Mouse (Mus musculus): ENCODE results near the gene Lmnb2. TPM values are rescaled to one million over a fixed set of nuclear protein-coding genes. Genes with fewer than 3 reads are reported as not detected.

Gene Lmnb2
- polyA plus RNA-seq, 1 experiment from 2014 or later: 12.1 TPM

DNA sequence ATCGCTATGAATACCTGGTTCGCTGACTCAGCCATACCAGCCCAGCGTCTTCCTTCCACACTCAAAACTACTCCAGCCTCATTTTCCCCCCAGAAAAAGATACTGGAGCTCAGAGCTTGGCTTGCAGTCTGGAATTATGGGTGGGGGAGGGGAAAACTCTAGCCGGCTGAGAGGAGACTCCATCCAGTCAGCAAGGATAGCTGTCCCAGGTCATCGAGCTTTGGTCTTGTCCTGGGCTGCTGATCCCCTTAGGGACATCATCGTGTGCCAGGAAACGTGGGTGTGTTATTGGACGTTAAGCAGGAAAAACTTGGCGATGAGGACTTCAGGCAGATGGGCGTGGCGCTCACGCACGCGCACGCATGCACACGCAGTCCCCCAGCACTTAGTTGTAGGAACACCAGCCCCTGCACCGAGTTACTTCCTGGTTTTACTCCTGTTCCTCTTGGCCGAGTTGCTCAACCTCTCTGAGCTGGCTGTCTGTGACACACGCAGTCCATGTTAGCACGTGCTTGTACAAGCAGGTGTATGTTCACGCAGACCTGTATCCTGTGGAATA, 15.5 kb upstream of the Lmnb2 start:
- Histone ChIP-seq H3K27me3 (replicated peaks; ENCODE audit: control insufficient read depth, insufficient read depth, low read length) (peaks cover 49% of the 10 kb centered on the region), H3K36me3 (ENCODE audit: control insufficient read depth, insufficient read depth, low read length) (no peaks in the 10 kb centered on the region), H3K4me3 (ENCODE audit: low read depth, low read length) (peak overlapping the region; percentile 13; the same call in 1 of the 2 replicates), H3K9me3 (replicated peaks; ENCODE audit: control insufficient read depth, low read length) (no peaks in the 10 kb centered on the region), H3K9ac (ENCODE audit: low read length) (no peak overlapping the region), H3K4me1 (ENCODE audit: control insufficient read depth, insufficient read depth, low read length) (peaks cover 58% of the 10 kb centered on the region), H3K4me2 (ENCODE audit: low read length) (peak overlapping the region; percentile 43), H3K27ac (ENCODE audit: low read depth, low read length) (no peak overlapping the region)
- 4% methylated on average over 21 of the region's 21 CpGs for WGBS
- DNase-seq (ENCODE audit: low spot score) (peak; percentile 34), ATAC-seq (no peak)

GRCm38 (mm10) chr10:80932700-80933420, 14.8 kb upstream of the Lmnb2 start:
- Histone ChIP-seq H3K9me3 (replicated peaks; ENCODE audit: control insufficient read depth, low read length) (no peaks in the 10 kb centered on the region), H3K4me2 (ENCODE audit: low read length) (peak overlapping the region; percentile 84), H3K4me1 (ENCODE audit: control insufficient read depth, insufficient read depth, low read length) (peaks cover 56% of the 10 kb centered on the region), H3K27me3 (replicated peaks; ENCODE audit: control insufficient read depth, insufficient read depth, low read length) (peaks cover 49% of the 10 kb centered on the region), H3K9ac (ENCODE audit: low read length) (peak overlapping the region; percentile 49), H3K4me3 (ENCODE audit: low read depth, low read length) (peak overlapping the region; percentile 10; the same call in 1 of the 2 replicates), H3K36me3 (ENCODE audit: control insufficient read depth, insufficient read depth, low read length) (no peaks in the 10 kb centered on the region), H3K27ac (ENCODE audit: low read depth, low read length) (no peak overlapping the region)
- DNase-seq (ENCODE audit: low spot score) (no peak), ATAC-seq (no peak)
- 3% methylated on average over 17 of the region's 17 CpGs for WGBS

DNA sequence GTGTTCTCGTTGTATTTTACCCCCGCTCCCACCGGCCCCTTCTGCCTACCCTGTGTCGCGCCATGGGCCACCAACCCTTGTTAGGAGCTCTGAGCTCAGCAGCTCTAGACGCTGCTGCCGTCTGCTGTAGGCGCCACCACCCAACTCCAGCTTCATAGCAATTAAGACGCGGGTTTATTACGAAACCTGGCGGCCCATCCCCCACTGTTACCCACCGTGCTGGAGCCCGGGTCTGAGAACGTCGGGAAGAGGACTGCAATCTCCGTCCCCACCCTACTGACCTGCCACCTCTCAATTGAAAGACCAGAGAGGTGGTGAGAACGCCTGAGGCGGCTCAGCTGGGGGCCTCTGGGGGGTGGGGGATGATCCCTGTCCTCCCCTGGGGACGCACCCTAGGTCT, 14.2 kb upstream of the Lmnb2 start:
- Histone ChIP-seq H3K27me3 (replicated peaks; ENCODE audit: control insufficient read depth, insufficient read depth, low read length) (peaks cover 49% of the 10 kb centered on the region), H3K27ac (ENCODE audit: low read depth, low read length) (no peak overlapping the region), H3K4me1 (ENCODE audit: control insufficient read depth, insufficient read depth, low read length) (peaks cover 54% of the 10 kb centered on the region), H3K9me3 (replicated peaks; ENCODE audit: control insufficient read depth, low read length) (no peaks in the 10 kb centered on the region), H3K9ac (ENCODE audit: low read length) (peak overlapping the region; percentile 49), H3K4me3 (ENCODE audit: low read depth, low read length) (peak overlapping the region; percentile 10; the same call in 1 of the 2 replicates), H3K36me3 (ENCODE audit: control insufficient read depth, insufficient read depth, low read length) (no peaks in the 10 kb centered on the region), H3K4me2 (ENCODE audit: low read length) (peak overlapping the region; percentile 84)
- no peak for ATAC-seq
- DNase-seq (ENCODE audit: low spot score): peak; percentile 66
- WGBS: under 1% methylated on average over 20 of the region's 20 CpGs

DNA sequence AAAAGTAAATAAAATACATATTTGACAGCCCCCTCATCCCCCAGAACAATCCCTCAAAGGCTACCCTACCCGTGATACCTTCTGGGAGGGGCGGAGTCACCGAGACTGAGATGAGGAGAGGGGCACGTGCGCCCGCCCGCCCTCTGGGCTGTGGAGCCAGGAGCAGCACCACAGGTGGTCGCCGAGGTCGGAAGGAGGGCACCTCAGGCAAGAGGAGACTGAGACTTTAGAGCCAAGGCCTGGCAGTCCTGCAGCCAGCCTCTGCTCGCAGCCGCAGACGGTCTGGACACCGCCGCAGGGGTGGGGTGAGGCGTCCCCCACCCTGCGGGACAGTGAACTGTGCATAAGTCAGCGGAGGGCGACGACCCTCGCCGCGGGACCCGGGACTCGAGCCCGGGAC, 13.7 kb upstream of the Lmnb2 start:
- WGBS: 1% methylated on average over 26 of the region's 26 CpGs
- Histone ChIP-seq H3K27me3 (replicated peaks; ENCODE audit: control insufficient read depth, insufficient read depth, low read length) (peaks cover 49% of the 10 kb centered on the region), H3K9ac (ENCODE audit: low read length) (0 out of 2 replicates have a peak overlapping the region, but pooled peaks have one; percentile 1), H3K4me3 (ENCODE audit: low read depth, low read length) (0 out of 2 replicates have a peak overlapping the region, but pooled peaks have one; percentile 10), H3K4me2 (ENCODE audit: low read length) (peak overlapping the region; percentile 84), H3K4me1 (ENCODE audit: control insufficient read depth, insufficient read depth, low read length) (peaks cover 52% of the 10 kb centered on the region), H3K27ac (ENCODE audit: low read depth, low read length) (no peak overlapping the region), H3K36me3 (ENCODE audit: control insufficient read depth, insufficient read depth, low read length) (no peaks in the 10 kb centered on the region), H3K9me3 (replicated peaks; ENCODE audit: control insufficient read depth, low read length) (no peaks in the 10 kb centered on the region)
- no peak for ATAC-seq
- no peak for DNase-seq (ENCODE audit: low spot score)

GRCm38 (mm10) chr10:80931153-80931671, 13.2 kb upstream of the Lmnb2 start:
- Histone ChIP-seq H3K9me3 (replicated peaks; ENCODE audit: control insufficient read depth, low read length) (no peaks in the 10 kb centered on the region), H3K27me3 (replicated peaks; ENCODE audit: control insufficient read depth, insufficient read depth, low read length) (peaks cover 46% of the 10 kb centered on the region), H3K36me3 (ENCODE audit: control insufficient read depth, insufficient read depth, low read length) (no peaks in the 10 kb centered on the region), H3K9ac (ENCODE audit: low read length) (peak overlapping the region; percentile 64; the same call in 1 of the 2 replicates), H3K4me2 (ENCODE audit: low read length) (peak overlapping the region; percentile 84), H3K4me3 (ENCODE audit: low read depth, low read length) (peak overlapping the region; percentile 37), H3K27ac (ENCODE audit: low read depth, low read length) (no peak overlapping the region), H3K4me1 (ENCODE audit: control insufficient read depth, insufficient read depth, low read length) (peaks cover 47% of the 10 kb centered on the region)
- ATAC-seq (no peak), DNase-seq (ENCODE audit: low spot score) (no peak)
- WGBS: 2% methylated on average over 13 of the region's 14 CpGs

DNA sequence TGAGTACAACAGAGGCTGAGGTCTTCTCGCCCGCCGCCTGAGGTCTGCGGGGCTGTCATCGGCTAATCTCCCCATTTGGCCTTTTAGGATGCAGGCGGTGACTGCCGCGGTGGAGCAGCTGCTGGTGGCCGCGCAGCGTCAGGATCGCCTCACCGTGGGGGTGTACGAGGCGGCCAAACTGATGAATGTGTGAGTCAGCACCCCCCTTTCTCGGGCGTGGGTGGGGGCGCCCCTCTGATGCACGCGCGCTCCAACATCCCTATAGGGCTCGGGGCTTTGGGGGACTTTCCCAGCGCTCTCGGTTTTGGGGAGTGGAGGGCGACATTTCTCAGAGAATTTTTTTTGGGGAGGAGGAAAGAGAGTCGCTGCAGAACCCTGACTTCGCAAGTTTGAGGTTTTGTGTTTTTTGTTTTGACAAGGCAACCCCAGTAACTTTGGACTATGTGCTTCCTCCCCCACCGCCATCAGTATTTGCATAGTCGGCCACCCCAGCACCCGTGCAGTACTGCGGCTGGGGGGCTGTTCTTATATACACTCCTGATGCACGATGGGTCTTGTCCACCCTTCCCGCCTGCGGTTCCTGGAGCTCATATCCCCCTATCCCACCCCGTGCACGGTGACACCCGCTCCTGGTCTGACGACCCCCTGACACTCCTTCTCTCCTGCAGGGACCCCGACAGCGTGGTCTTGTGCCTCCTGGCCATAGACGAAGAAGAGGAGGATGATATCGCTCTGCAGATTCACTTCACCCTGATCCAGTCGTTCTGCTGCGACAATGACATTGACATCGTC, 12.5 kb upstream of the Lmnb2 start:
- peaks cover 41% of the 10 kb centered on the region for H3K4me1 ChIP-seq (ENCODE audit: control insufficient read depth, insufficient read depth, low read length)
- peak overlapping the region; percentile 37 for H3K4me3 ChIP-seq (ENCODE audit: low read depth, low read length)
- H3K9me3 ChIP-seq (replicated peaks; ENCODE audit: control insufficient read depth, low read length): no peaks in the 10 kb centered on the region
- H3K9ac ChIP-seq (ENCODE audit: low read length): peak overlapping the region; percentile 64
- DNase-seq (ENCODE audit: low spot score): peak; percentile 45
- H3K36me3 ChIP-seq (ENCODE audit: control insufficient read depth, insufficient read depth, low read length): no peaks in the 10 kb centered on the region
- under 1% methylated on average over 45 of the region's 45 CpGs for WGBS
- peaks cover 45% of the 10 kb centered on the region for H3K27me3 ChIP-seq (replicated peaks; ENCODE audit: control insufficient read depth, insufficient read depth, low read length)
- no peak overlapping the region for H3K27ac ChIP-seq (ENCODE audit: low read depth, low read length)
- peak overlapping the region; percentile 84 for H3K4me2 ChIP-seq (ENCODE audit: low read length)
- peak; percentile 8 for ATAC-seq

DNA sequence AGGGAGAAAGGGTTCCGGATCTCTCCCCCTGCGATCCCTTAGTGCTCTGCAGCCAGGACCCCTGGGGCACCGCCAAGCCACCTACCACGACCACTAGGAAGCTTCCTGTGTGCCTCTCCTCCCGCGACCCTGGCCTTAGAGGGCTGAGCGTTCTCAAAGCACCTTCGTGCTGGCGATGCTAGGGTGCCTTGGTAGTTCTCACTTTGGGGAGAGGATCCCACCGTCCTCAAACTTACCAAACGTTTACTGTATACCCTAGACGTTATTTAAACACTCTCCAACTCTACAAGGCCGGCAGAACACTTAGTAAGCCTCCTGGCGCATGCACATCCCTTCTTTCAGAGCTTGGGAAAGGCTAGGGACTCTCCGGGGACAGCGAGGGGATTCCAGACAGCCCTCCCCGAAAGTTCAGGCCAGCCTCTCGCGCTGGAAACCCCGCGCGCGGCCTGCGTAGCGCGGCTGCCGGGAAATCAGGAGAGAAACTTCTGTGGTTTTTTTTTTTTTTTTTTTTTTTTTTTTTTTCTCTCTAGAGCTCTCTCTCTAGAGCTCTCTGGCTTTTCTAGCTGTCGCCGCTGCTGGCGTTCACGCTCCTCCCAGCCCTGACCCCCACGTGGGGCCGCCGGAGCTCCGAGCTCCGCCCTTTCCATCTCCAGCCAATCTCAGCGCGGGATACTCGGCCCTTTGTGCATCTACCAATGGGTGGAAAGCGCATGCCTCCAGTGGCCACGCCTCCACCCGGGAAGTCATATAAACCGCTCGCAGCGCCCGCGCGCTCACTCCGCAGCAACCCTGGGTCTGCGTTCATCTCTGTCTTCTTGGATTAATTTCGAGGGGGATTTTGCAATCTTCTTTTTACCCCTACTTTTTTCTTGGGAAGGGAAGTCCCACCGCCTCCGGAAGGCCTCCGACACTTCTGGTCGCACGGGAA, 11.5 kb upstream of the Lmnb2 start, which contains the start of gene Gadd45b:
Gadd45b (plus strand) TSS at position 775 of the 928 bp plus-strand sequence.
- Histone ChIP-seq H3K27me3 (replicated peaks; ENCODE audit: control insufficient read depth, insufficient read depth, low read length) (peaks cover 42% of the 10 kb centered on the region), H3K9me3 (replicated peaks; ENCODE audit: control insufficient read depth, low read length) (no peaks in the 10 kb centered on the region), H3K36me3 (ENCODE audit: control insufficient read depth, insufficient read depth, low read length) (no peaks in the 10 kb centered on the region), H3K4me2 (ENCODE audit: low read length) (peak within 1 kb of the TSS; percentile 84), H3K4me3 (ENCODE audit: low read depth, low read length) (peak within 1 kb of the TSS; percentile 44), H3K9ac (ENCODE audit: low read length) (peak within 1 kb of the TSS; percentile 71), H3K4me1 (ENCODE audit: control insufficient read depth, insufficient read depth, low read length) (peaks cover 36% of the 10 kb centered on the region), H3K27ac (ENCODE audit: low read depth, low read length) (peak within 1 kb of the TSS; percentile 60)
- ATAC-seq (peak; percentile 94), DNase-seq (ENCODE audit: low spot score) (peak; percentile 100)
- WGBS: under 1% methylated on average over 56 of the region's 56 CpGs
